Mouse (Mus musculus) hindbrain, embryonic 16.5 days (tissue): Measurements from ENCODE around the gene Limch1. TPM values are rescaled to one million over a fixed set of nuclear protein-coding genes. Genes with fewer than 3 reads are reported as not detected.

Experiments
- ATAC-seq: fragments of 200-750 bp; cut with Nextera tagmentation; 2 replicates; pipeline ENCODE4 v1.8.0; 2017; ENCODE audit warnings: moderate TSS enrichment, moderate library complexity
- H3K27ac ChIP-seq: fragments of 300-500 bp; sonication (generic); 2 replicates; pipeline ENCODE4 v1.5.1; 2014; ENCODE audit warnings: low read depth, mild to moderate bottlenecking, control low read depth, low read length, moderate library complexity
- H3K27me3 ChIP-seq: fragments of 300-500 bp; sonication (generic); replicated peaks from 2 replicates; pipeline ENCODE4 v1.6.1; 2014; ENCODE audit warnings: low read length; ENCODE audit not compliant: control insufficient read depth, insufficient read depth
- H3K36me3 ChIP-seq: fragments of 300-500 bp; sonication (generic); 2 replicates; pipeline ENCODE4 v1.6.1; 2014; ENCODE audit warnings: mild to moderate bottlenecking, low read length, moderate library complexity, mixed read lengths; ENCODE audit not compliant: control insufficient read depth, insufficient read depth
- H3K4me1 ChIP-seq: fragments of 300-500 bp; sonication (generic); 2 replicates; pipeline ENCODE4 v1.6.1; 2014; ENCODE audit warnings: low read depth, low read length; ENCODE audit not compliant: control insufficient read depth, insufficient read depth
- H3K4me2 ChIP-seq: fragments of 300-500 bp; sonication (generic); 2 replicates; pipeline ENCODE4 v1.6.1; 2014; ENCODE audit warnings: mild to moderate bottlenecking, low read length, control low read depth, moderate library complexity
- H3K4me3 ChIP-seq: fragments of 300-500 bp; sonication (generic); 2 replicates; pipeline ENCODE4 v1.5.1; 2014; ENCODE audit warnings: mild to moderate bottlenecking, low read length, control low read depth, moderate library complexity
- H3K9ac ChIP-seq: fragments of 300-500 bp; sonication (generic); 2 replicates; pipeline ENCODE4 v1.6.1; 2014; ENCODE audit warnings: low read depth, mild to moderate bottlenecking, control low read depth, low read length, moderate library complexity
- H3K9me3 ChIP-seq: fragments of 300-500 bp; sonication (generic); 2 replicates; pipeline ENCODE4 v1.6.1; 2014; ENCODE audit warnings: mild to moderate bottlenecking, low read length, moderate library complexity; ENCODE audit not compliant: control insufficient read depth
- WGBS: fragments of 180-500 bp; shearing (Covaris S2); extraction: QIAGEN DNeasy Blood & Tissue Kit; methylation state at CpG from one replicate; pipeline ENCODE4 v1.1.7; 2014; 5-methylcytosine and 5-hydroxymethylcytosine counted together
- polyA plus RNA-seq: library from polyadenylated mRNA; unstranded; fragments of >200 nt; fragmentation: Nextera tagmentation; extraction: Ambion mirVana; gene quantifications from 2 replicates; pipeline ENCODE4 v1.2.1, GENCODE M21; 2015

Limch1 gene
- polyA plus RNA-seq, 1 experiment from 2014 or later: 48.4 TPM

DNA sequence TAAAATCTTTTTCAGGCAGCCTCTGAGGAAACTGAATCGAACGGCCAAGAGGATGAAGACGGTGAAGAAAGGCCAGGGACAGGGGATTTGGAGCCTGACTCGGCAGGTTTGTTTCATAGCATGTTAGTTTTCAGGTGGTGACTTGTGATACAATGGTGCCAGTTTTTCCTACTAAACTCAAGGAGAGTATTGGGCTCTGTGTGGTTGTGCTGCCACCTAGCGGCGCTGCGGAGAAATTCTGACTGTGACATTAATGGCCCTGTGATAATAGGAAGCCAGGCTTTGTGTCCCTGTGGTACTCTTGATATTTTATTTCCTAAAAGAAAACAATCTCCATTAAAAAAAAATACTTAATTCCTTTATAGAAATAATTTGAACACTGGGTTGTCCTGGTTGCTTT, 270.8 kb downstream of the Limch1 start:
- no peaks in the 10 kb centered on the region for H3K36me3 ChIP-seq
- no peak overlapping the region for H3K4me3 ChIP-seq
- H3K4me1 ChIP-seq: no peaks in the 10 kb centered on the region
- H3K4me2 ChIP-seq: no peak overlapping the region
- no peak overlapping the region for H3K9ac ChIP-seq
- peak; percentile 82 for ATAC-seq
- H3K27ac ChIP-seq: no peak overlapping the region
- WGBS: 14% methylated on average over 7 of the region's 7 CpGs
- H3K9me3 ChIP-seq: no peaks in the 10 kb centered on the region
- H3K27me3 ChIP-seq: no peaks in the 10 kb centered on the region

- Histone ChIP-seq H3K4me2 (no peak overlapping the region), H3K9me3 (no peaks in the 10 kb centered on the region), H3K27ac (no peak overlapping the region), H3K4me1 (peaks cover 3% of the 10 kb centered on the region; the same call in 1 of the 2 replicates), H3K4me3 (no peak overlapping the region), H3K27me3 (no peaks in the 10 kb centered on the region), H3K36me3 (no peaks in the 10 kb centered on the region), H3K9ac (no peak overlapping the region)
- 77% methylated on average over 10 of the region's 10 CpGs for WGBS
- no peak for ATAC-seq
Observed at GRCm38 (mm10) chr5:67024459-67025050, 278.9 kb downstream of the Limch1 start.

- 74% methylated on average over 8 of the region's 8 CpGs for WGBS
- H3K4me2 ChIP-seq: no peak overlapping the region
- ATAC-seq: no peak
- no peaks in the 10 kb centered on the region for H3K36me3 ChIP-seq
- H3K27me3 ChIP-seq: no peaks in the 10 kb centered on the region
- no peak overlapping the region for H3K27ac ChIP-seq
- no peak overlapping the region for H3K9ac ChIP-seq
- H3K9me3 ChIP-seq: no peaks in the 10 kb centered on the region
- no peak overlapping the region for H3K4me3 ChIP-seq
- peaks cover 3% of the 10 kb centered on the region; the same call in 1 of the 2 replicates for H3K4me1 ChIP-seq
Observed at GRCm38 (mm10) chr5:67025095-67025494, 279.5 kb downstream of the Limch1 start.

DNA sequence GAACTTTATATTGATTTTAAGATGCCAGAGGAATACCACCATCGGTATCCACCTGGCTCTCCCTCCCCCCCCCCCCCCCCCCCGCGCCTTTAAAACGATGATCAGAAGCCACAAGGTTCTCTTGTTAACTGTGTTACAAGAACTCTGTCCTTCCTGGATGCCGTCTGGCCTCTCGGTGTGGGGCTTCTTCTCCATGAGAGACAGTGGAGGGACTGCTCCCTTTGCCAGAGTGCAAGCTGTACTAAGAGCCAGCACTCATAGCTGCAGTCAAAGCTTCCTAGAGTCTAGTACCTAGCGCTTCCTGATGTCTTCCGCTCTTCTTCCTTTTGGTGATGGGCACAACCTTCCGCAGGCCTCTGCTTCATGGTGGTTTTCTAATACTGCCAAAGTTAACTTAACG, 280.0 kb downstream of the Limch1 start:
- no peaks in the 10 kb centered on the region for H3K9me3 ChIP-seq
- ATAC-seq: 0 out of 2 replicates have a peak, but pooled peaks have one; percentile 32
- whole genome bisulfite sequencing: 73% methylated on average over 8 of the region's 10 CpGs
- H3K9ac ChIP-seq: no peak overlapping the region
- H3K27me3 ChIP-seq: no peaks in the 10 kb centered on the region
- peaks cover 3% of the 10 kb centered on the region; the same call in 1 of the 2 replicates for H3K4me1 ChIP-seq
- H3K36me3 ChIP-seq: no peaks in the 10 kb centered on the region
- no peak overlapping the region for H3K27ac ChIP-seq
- H3K4me2 ChIP-seq: no peak overlapping the region
- H3K4me3 ChIP-seq: no peak overlapping the region

DNA sequence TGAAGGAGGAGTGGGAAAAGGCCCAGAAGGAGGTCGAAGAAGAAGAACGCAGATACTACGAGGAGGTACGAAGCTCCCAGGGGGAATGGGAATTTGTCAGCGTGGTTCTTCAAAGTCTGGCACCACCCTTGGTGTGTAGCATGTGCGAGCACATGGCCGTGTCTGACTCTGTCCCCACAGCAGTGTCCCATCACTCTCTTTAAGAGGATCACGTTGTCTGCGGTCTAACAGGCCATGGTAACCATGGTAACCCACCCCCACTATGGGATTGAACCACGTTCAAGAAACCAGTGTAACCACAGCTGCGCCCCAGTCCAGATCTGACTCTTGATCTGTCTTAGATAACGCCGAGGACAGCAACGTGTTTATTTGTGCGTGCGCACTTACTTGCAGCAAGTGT, 283.2 kb downstream of the Limch1 start:
- Histone ChIP-seq H3K9me3 (no peaks in the 10 kb centered on the region), H3K36me3 (peaks cover 12% of the 10 kb centered on the region), H3K4me1 (peaks cover 3% of the 10 kb centered on the region; the same call in 1 of the 2 replicates), H3K4me3 (no peak overlapping the region), H3K27me3 (no peaks in the 10 kb centered on the region), H3K4me2 (no peak overlapping the region), H3K27ac (no peak overlapping the region), H3K9ac (no peak overlapping the region)
- 47% methylated on average over 16 of the region's 16 CpGs for WGBS
- peak; percentile 68; the same call in 1 of the 2 replicates for ATAC-seq

- Histone ChIP-seq H3K4me1 (peaks cover 3% of the 10 kb centered on the region; the same call in 1 of the 2 replicates), H3K4me2 (no peak overlapping the region), H3K9ac (no peak overlapping the region), H3K27ac (no peak overlapping the region), H3K36me3 (peaks cover 12% of the 10 kb centered on the region), H3K27me3 (no peaks in the 10 kb centered on the region), H3K4me3 (no peak overlapping the region), H3K9me3 (no peaks in the 10 kb centered on the region)
- 52% methylated on average over 3 of the region's 3 CpGs for WGBS
- no peak for ATAC-seq
Observed at GRCm38 (mm10) chr5:67029946-67030345, 284.3 kb downstream of the Limch1 start.

- Histone ChIP-seq H3K9ac (no peak overlapping the region), H3K4me2 (no peak overlapping the region), H3K27ac (no peak overlapping the region), H3K4me3 (no peak overlapping the region), H3K9me3 (no peaks in the 10 kb centered on the region), H3K27me3 (no peaks in the 10 kb centered on the region), H3K4me1 (peaks cover 3% of the 10 kb centered on the region; the same call in 1 of the 2 replicates), H3K36me3 (peaks cover 14% of the 10 kb centered on the region)
- WGBS: 78% methylated on average over 7 of the region's 7 CpGs
- no peak for ATAC-seq
Observed at GRCm38 (mm10) chr5:67032601-67033000, 287.0 kb downstream of the Limch1 start.

DNA sequence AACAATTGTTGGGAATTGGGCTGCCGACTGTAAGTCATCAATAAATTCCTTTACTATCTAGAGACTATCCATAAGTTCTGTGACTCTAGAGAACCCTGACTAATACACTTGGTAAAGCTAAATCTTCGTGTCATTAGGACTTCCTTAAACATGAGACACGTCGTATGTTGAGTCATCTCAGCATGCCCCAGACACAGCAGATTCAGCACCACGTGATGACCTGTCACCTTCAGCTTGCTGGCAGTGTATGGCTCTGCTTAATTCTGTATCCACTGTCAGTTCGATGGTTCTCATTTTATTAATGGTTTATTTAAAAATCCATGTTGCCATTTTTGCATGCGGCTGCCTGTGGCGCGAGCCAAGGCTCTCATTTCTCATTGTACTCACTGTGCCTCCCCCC, 298.3 kb downstream of the Limch1 start:
- H3K27me3 ChIP-seq: no peaks in the 10 kb centered on the region
- 80% methylated on average over 8 of the region's 9 CpGs for WGBS
- no peak for ATAC-seq
- no peak overlapping the region for H3K9ac ChIP-seq
- no peak overlapping the region for H3K4me3 ChIP-seq
- H3K36me3 ChIP-seq: no peaks in the 10 kb centered on the region
- no peaks in the 10 kb centered on the region for H3K9me3 ChIP-seq
- no peaks in the 10 kb centered on the region for H3K4me1 ChIP-seq
- no peak overlapping the region for H3K27ac ChIP-seq
- H3K4me2 ChIP-seq: no peak overlapping the region

DNA sequence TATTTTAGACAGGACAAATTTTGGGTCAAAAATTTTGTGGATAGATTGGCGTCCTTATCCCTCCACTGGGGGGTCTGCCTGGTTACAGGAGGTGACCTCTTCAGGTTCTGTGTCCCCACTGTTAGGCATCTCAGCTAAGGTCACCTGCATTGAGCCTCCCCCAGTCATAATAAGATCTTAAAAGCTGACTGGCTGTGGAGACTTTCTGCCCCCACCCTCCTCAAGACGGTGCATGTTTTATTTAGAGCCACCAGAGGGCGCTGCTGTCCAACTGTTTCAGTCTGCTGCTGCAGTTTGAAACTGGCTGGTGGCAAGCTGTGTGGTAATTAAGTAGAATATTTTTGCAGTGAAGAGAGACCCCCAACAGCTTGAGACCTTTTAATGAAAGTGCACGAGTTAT, 302.4 kb downstream of the Limch1 start:
- no peak overlapping the region for H3K9ac ChIP-seq
- no peak overlapping the region for H3K4me2 ChIP-seq
- no peak overlapping the region for H3K27ac ChIP-seq
- no peaks in the 10 kb centered on the region for H3K4me1 ChIP-seq
- H3K4me3 ChIP-seq: no peak overlapping the region
- 13% methylated on average over 4 of the region's 4 CpGs for WGBS
- ATAC-seq: peak; percentile 68
- no peaks in the 10 kb centered on the region for H3K27me3 ChIP-seq
- H3K36me3 ChIP-seq: no peaks in the 10 kb centered on the region
- no peaks in the 10 kb centered on the region for H3K9me3 ChIP-seq
